Mouse (Mus musculus): ENCODE measurements around the gene Tsen34. TPM values are rescaled to one million over a fixed set of nuclear protein-coding genes. Genes with fewer than 3 reads are reported as not detected.
"Not testable (repeated sequence)": the region's sequence is repeated elsewhere in the genome, so short reads cannot be mapped to it uniquely, and the experiment has no call there.

The Tsen34 gene
- polyA plus RNA-seq, 1 experiment: 60.6 TPM

- TF ChIP-seq POLR2A (IDR thresholded peaks at IDR 0.05; ENCODE audit: insufficient read depth, low read length) (peak; percentile 95), EP300 (IDR thresholded peaks at IDR 0.05; ENCODE audit: insufficient read depth, low read depth, low read length) (no peak)
- peaks cover 12% of the 10 kb centered on the region for H3K36me3 ChIP-seq (ENCODE audit: control insufficient read depth, insufficient read depth, low read length, poor library complexity, severe bottlenecking)
- peak within 1 kb of the TSS; percentile 55 for H3K9ac ChIP-seq (ENCODE audit: low read depth, poor library complexity, severe bottlenecking)
- H3K4me3 ChIP-seq (ENCODE audit: low read depth, low read length): peak within 1 kb of the TSS; percentile 76
- peak within 1 kb of the TSS; percentile 82 for H3K27ac ChIP-seq (ENCODE audit: insufficient read depth, low read length)
- H3K4me1 ChIP-seq (ENCODE audit: control insufficient read depth, insufficient read depth, low read length): no peaks in the 10 kb centered on the region
- no peaks in the 10 kb centered on the region for H3K9me3 ChIP-seq (replicated peaks; ENCODE audit: control insufficient read depth, insufficient read depth, low read length, poor library complexity, severe bottlenecking)
- H3K27me3 ChIP-seq (ENCODE audit: control insufficient read depth, insufficient read depth, low read length, poor library complexity, severe bottlenecking): no peaks in the 10 kb centered on the region
These were observed 535 bp downstream of the Tsen34 start, which contains the start of gene Mboat7 for GRCm38 (mm10) chr7:3692987-3693808. Gene Mboat7 (minus strand): TSS chr7:3693523.

- Histone ChIP-seq H3K27me3 (ENCODE audit: control insufficient read depth, insufficient read depth, low read length, poor library complexity, severe bottlenecking) (no peaks in the 10 kb centered on the region), H3K4me3 (ENCODE audit: low read depth, low read length) (peak overlapping the region; percentile 76), H3K4me1 (ENCODE audit: control insufficient read depth, insufficient read depth, low read length) (no peaks in the 10 kb centered on the region), H3K27ac (ENCODE audit: insufficient read depth, low read length) (peak overlapping the region; percentile 82), H3K9ac (ENCODE audit: low read depth, poor library complexity, severe bottlenecking) (peak overlapping the region; percentile 55), H3K9me3 (replicated peaks; ENCODE audit: control insufficient read depth, insufficient read depth, low read length, poor library complexity, severe bottlenecking) (no peaks in the 10 kb centered on the region), H3K36me3 (ENCODE audit: control insufficient read depth, insufficient read depth, low read length, poor library complexity, severe bottlenecking) (peaks cover 12% of the 10 kb centered on the region)
- no peak for TF ChIP-seq POLR2A (IDR thresholded peaks at IDR 0.05; ENCODE audit: insufficient read depth, low read length)
- TF ChIP-seq CTCF (IDR thresholded peaks at IDR 0.05; ENCODE audit: low read depth, low read length): no peak
- no peak for TF ChIP-seq EP300 (IDR thresholded peaks at IDR 0.05; ENCODE audit: insufficient read depth, low read depth, low read length)
These were observed 1.1 kb downstream of the Tsen34 start for GRCm38 (mm10) chr7:3693809-3694075.

- Histone ChIP-seq H3K4me3 (ENCODE audit: low read depth, low read length) (peak overlapping the region; percentile 76), H3K9ac (ENCODE audit: low read depth, poor library complexity, severe bottlenecking) (peak overlapping the region; percentile 55), H3K27ac (ENCODE audit: insufficient read depth, low read length) (peak overlapping the region; percentile 82), H3K27me3 (ENCODE audit: control insufficient read depth, insufficient read depth, low read length, poor library complexity, severe bottlenecking) (no peaks in the 10 kb centered on the region), H3K36me3 (ENCODE audit: control insufficient read depth, insufficient read depth, low read length, poor library complexity, severe bottlenecking) (peaks cover 15% of the 10 kb centered on the region), H3K4me1 (ENCODE audit: control insufficient read depth, insufficient read depth, low read length) (no peaks in the 10 kb centered on the region), H3K9me3 (replicated peaks; ENCODE audit: control insufficient read depth, insufficient read depth, low read length, poor library complexity, severe bottlenecking) (no peaks in the 10 kb centered on the region)
- TF ChIP-seq POLR2A (IDR thresholded peaks at IDR 0.05; ENCODE audit: insufficient read depth, low read length) (no peak), CTCF (IDR thresholded peaks at IDR 0.05; ENCODE audit: low read depth, low read length) (no peak), EP300 (IDR thresholded peaks at IDR 0.05; ENCODE audit: insufficient read depth, low read depth, low read length) (no peak)
These were observed 1.6 kb downstream of the Tsen34 start for GRCm38 (mm10) chr7:3694076-3694948.

- H3K27ac ChIP-seq (ENCODE audit: insufficient read depth, low read length); H3K9me3 ChIP-seq (replicated peaks; ENCODE audit: control insufficient read depth, insufficient read depth, low read length, poor library complexity, severe bottlenecking); H3K4me1 ChIP-seq (ENCODE audit: control insufficient read depth, insufficient read depth, low read length); H3K27me3 ChIP-seq (ENCODE audit: control insufficient read depth, insufficient read depth, low read length, poor library complexity, severe bottlenecking): not testable (repeated sequence)
- Histone ChIP-seq H3K36me3 (ENCODE audit: control insufficient read depth, insufficient read depth, low read length, poor library complexity, severe bottlenecking) (peaks cover 15% of the 10 kb centered on the region), H3K4me3 (ENCODE audit: low read depth, low read length) (peak overlapping the region; percentile 76), H3K9ac (ENCODE audit: low read depth, poor library complexity, severe bottlenecking) (peak overlapping the region; percentile 55)
These were observed 2.3 kb downstream of the Tsen34 start for GRCm38 (mm10) chr7:3694949-3695305.

GRCm38 (mm10) chr7:3698471-3698870 lies 5.8 kb downstream of the Tsen34 start:
- H3K36me3 ChIP-seq (ENCODE audit: control insufficient read depth, insufficient read depth, low read length, poor library complexity, severe bottlenecking): peaks cover 22% of the 10 kb centered on the region
- H3K9me3 ChIP-seq (replicated peaks; ENCODE audit: control insufficient read depth, insufficient read depth, low read length, poor library complexity, severe bottlenecking): no peaks in the 10 kb centered on the region
- no peak overlapping the region for H3K4me3 ChIP-seq (ENCODE audit: low read depth, low read length)
- no peak overlapping the region for H3K27ac ChIP-seq (ENCODE audit: insufficient read depth, low read length)
- no peaks in the 10 kb centered on the region for H3K27me3 ChIP-seq (ENCODE audit: control insufficient read depth, insufficient read depth, low read length, poor library complexity, severe bottlenecking)
- no peaks in the 10 kb centered on the region for H3K4me1 ChIP-seq (ENCODE audit: control insufficient read depth, insufficient read depth, low read length)
- no peak overlapping the region for H3K9ac ChIP-seq (ENCODE audit: low read depth, poor library complexity, severe bottlenecking)
- TF ChIP-seq CTCF (IDR thresholded peaks at IDR 0.05; ENCODE audit: low read depth, low read length) (no peak), EP300 (IDR thresholded peaks at IDR 0.05; ENCODE audit: insufficient read depth, low read depth, low read length) (no peak), POLR2A (IDR thresholded peaks at IDR 0.05; ENCODE audit: insufficient read depth, low read length) (no peak)
